Mouse (Mus musculus) spleen, adult 12 weeks (tissue): ENCODE data around the gene Rcsd1.

Experiments
- DNase-seq: peaks from one replicate; pipeline ENCODE4 v3.0.0; 2022; ENCODE audit warnings: low spot score

The Rcsd1 gene

GRCm38 (mm10) chr1:165625896-165626295, 83.7 kb downstream of the Rcsd1 start:
- DNase-seq, result no peak

GRCm38 (mm10) chr1:165625058-165625457, 84.5 kb downstream of the Rcsd1 start:
- no peak for DNase-seq

- DNase-seq, result no peak
Measured at GRCm38 (mm10) chr1:165618201-165618624, 91.3 kb downstream of the Rcsd1 start.

GRCm38 (mm10) chr1:165617166-165617891, 92.2 kb downstream of the Rcsd1 start:
- no peak for DNase-seq

GRCm38 (mm10) chr1:165616652-165617051, 92.9 kb downstream of the Rcsd1 start:
- DNase-seq, result no peak

- no peak for DNase-seq
Measured at GRCm38 (mm10) chr1:165614793-165615192, 94.8 kb downstream of the Rcsd1 start.

- DNase-seq, result no peak
Measured at GRCm38 (mm10) chr1:165613926-165614325, 95.6 kb downstream of the Rcsd1 start.

- no peak for DNase-seq
Measured at GRCm38 (mm10) chr1:165612714-165613113, 96.8 kb downstream of the Rcsd1 start.

- no peak for DNase-seq
Measured at GRCm38 (mm10) chr1:165610321-165610999, 99.1 kb downstream of the Rcsd1 start.

- DNase-seq, result no peak
Measured at GRCm38 (mm10) chr1:165609495-165610320, 99.8 kb downstream of the Rcsd1 start.

- no peak for DNase-seq
Measured at GRCm38 (mm10) chr1:165608904-165609303, 100.7 kb downstream of the Rcsd1 start.

GRCm38 (mm10) chr1:165605774-165606173, 103.8 kb downstream of the Rcsd1 start:
- no peak for DNase-seq

GRCm38 (mm10) chr1:165605108-165605507, 104.4 kb downstream of the Rcsd1 start:
- no peak for DNase-seq

GRCm38 (mm10) chr1:165604203-165604602, 105.4 kb downstream of the Rcsd1 start:
- no peak for DNase-seq

GRCm38 (mm10) chr1:165603218-165603617, 106.3 kb downstream of the Rcsd1 start:
- no peak for DNase-seq

GRCm38 (mm10) chr1:165601775-165602280, 107.7 kb downstream of the Rcsd1 start:
- no peak for DNase-seq
